Mouse (Mus musculus) gonadal fat pad, adult 2 months (tissue): ENCODE measurements around the gene Aimp2. TPM values are rescaled to one million over a fixed set of nuclear protein-coding genes. Genes with fewer than 3 reads are reported as not detected.

Experiments
- DNase-seq: peaks from one replicate; pipeline ENCODE4 v3.0.0-alpha.2; 2012; ENCODE audit warnings: low read depth
- polyA plus RNA-seq: library from polyadenylated mRNA; depleted of rRNA; stranded (reverse); fragments of >200 nt; gene quantifications from 2 replicates; pipeline ENCODE4 v1.2.3, GENCODE M21; 2012; rRNA removed

The Aimp2 gene
- polyA plus RNA-seq, 1 experiment = 38.5 TPM

GRCm38 (mm10) chr5:143902111-143902510 is 7.5 kb downstream of the Aimp2 start:
- DNase-seq = no peak

- DNase-seq = no peak
Observed at GRCm38 (mm10) chr5:143897635-143898330, 11.9 kb downstream of the Aimp2 start, which contains the start of gene Ankrd61. Gene Ankrd61 (minus strand): TSS chr5:143897685.

- no peak for DNase-seq
Observed at GRCm38 (mm10) chr5:143893396-143893795, 16.3 kb downstream of the Aimp2 start.

- DNase-seq = no peak
Observed at GRCm38 (mm10) chr5:143892255-143892886, 17.3 kb downstream of the Aimp2 start.

- DNase-seq = no peak
Observed at GRCm38 (mm10) chr5:143890741-143891140, 18.9 kb downstream of the Aimp2 start.

- DNase-seq = no peak
Observed at GRCm38 (mm10) chr5:143885274-143885673, 24.4 kb downstream of the Aimp2 start.

- DNase-seq = no peak
Observed at GRCm38 (mm10) chr5:143874571-143874970, 35.1 kb downstream of the Aimp2 start.

- no peak for DNase-seq
Observed at GRCm38 (mm10) chr5:143871547-143872169, 38.0 kb downstream of the Aimp2 start.

Other genes starting within 250 kb of the Aimp2 start
- 5.6 and 8.6 TPM in 2 replicates for gene Usp42, start 177.6 kb downstream of the Aimp2 start, polyA plus RNA-seq
- 15.4 and 16.7 TPM in 2 replicates for gene Eif2ak1, start 92.1 kb downstream of the Aimp2 start, polyA plus RNA-seq
- 0.89 and 1.3 TPM in 2 replicates for gene Ankrd61, start 12.2 kb downstream of the Aimp2 start, polyA plus RNA-seq
- 3.6 and 4.0 TPM in 2 replicates for gene Pms2, start 117 bp upstream of the Aimp2 start, polyA plus RNA-seq
- 0.24 TPM in 1 of 2 replicates, not detected in the other for gene Gm42421, start 18.3 kb upstream of the Aimp2 start, polyA plus RNA-seq
- gene Rsph10b, start 23.2 kb upstream of the Aimp2 start, polyA plus RNA-seq = 2.0 and 2.8 TPM in 2 replicates
- gene Ccz1, start 105.0 kb upstream of the Aimp2 start, polyA plus RNA-seq = 18.0 and 18.2 TPM in 2 replicates
- not detected in 2 replicates for gene Ocm, start 116.8 kb upstream of the Aimp2 start, polyA plus RNA-seq
- gene Lmtk2, start 190.6 kb upstream of the Aimp2 start, polyA plus RNA-seq = 11.7 and 13.1 TPM in 2 replicates